Mouse (Mus musculus) kidney, adult 8-10 months (tissue): Measurements from ENCODE around the gene Lrrn3.

Experiments
- DNase-seq, 2 experiments: peaks; one replicate each; pipeline ENCODE4 v3.0.0; 2022

Gene Lrrn3

GRCm38 (mm10) chr12:41486331-41486730, at the start of gene Lrrn3:
TSS of gene Lrrn3 (minus strand) at chr12:41486431.
- DNase-seq, result no peak

GRCm38 (mm10) chr12:41528410-41528809, 42.2 kb upstream of the Lrrn3 start:
- no peak for DNase-seq

- no peak for DNase-seq
Observed at GRCm38 (mm10) chr12:41526688-41527087, 40.5 kb upstream of the Lrrn3 start.

GRCm38 (mm10) chr12:41521671-41522070, 35.4 kb upstream of the Lrrn3 start:
- no peak for DNase-seq

- no peak for DNase-seq
Observed at GRCm38 (mm10) chr12:41520326-41520725, 34.1 kb upstream of the Lrrn3 start.

- DNase-seq, result no peak
Observed at GRCm38 (mm10) chr12:41518897-41519296, 32.7 kb upstream of the Lrrn3 start.

GRCm38 (mm10) chr12:41510588-41510987, 24.4 kb upstream of the Lrrn3 start:
- no peak for DNase-seq

GRCm38 (mm10) chr12:41508610-41509009, 22.4 kb upstream of the Lrrn3 start:
- DNase-seq, result no peak

- DNase-seq, result no peak
Observed at GRCm38 (mm10) chr12:41500049-41500820, 14.0 kb upstream of the Lrrn3 start.

GRCm38 (mm10) chr12:41494620-41495019, 8.4 kb upstream of the Lrrn3 start:
- no peak for DNase-seq

GRCm38 (mm10) chr12:41487005-41487404, 774 bp upstream of the Lrrn3 start:
- peak in 1 of 2 experiments; percentile 5 for DNase-seq

GRCm38 (mm10) chr12:41485512-41486215, 567 bp downstream of the Lrrn3 start:
- DNase-seq, result peak in 1 of 2 experiments; percentile 8

- no peak for DNase-seq
Observed at GRCm38 (mm10) chr12:41484689-41485511, 1.3 kb downstream of the Lrrn3 start.

GRCm38 (mm10) chr12:41483593-41484451, 2.4 kb downstream of the Lrrn3 start:
- DNase-seq, result no peak

GRCm38 (mm10) chr12:41483091-41483592, 3.1 kb downstream of the Lrrn3 start:
- no peak for DNase-seq

GRCm38 (mm10) chr12:41481486-41481885, 4.7 kb downstream of the Lrrn3 start:
- DNase-seq, result no peak

GRCm38 (mm10) chr12:41469096-41469801, 17.0 kb downstream of the Lrrn3 start:
- DNase-seq, result no peak

GRCm38 (mm10) chr12:41468374-41468991, 17.7 kb downstream of the Lrrn3 start:
- DNase-seq, result no peak

GRCm38 (mm10) chr12:41438446-41438845, 47.8 kb downstream of the Lrrn3 start:
- DNase-seq, result peak; percentile 24 to 43

- no peak for DNase-seq
Observed at GRCm38 (mm10) chr12:41436206-41436985, 49.8 kb downstream of the Lrrn3 start.
